Mouse (Mus musculus) duodenum, adult 2 months (tissue): Measurements from ENCODE around the gene Tnn. TPM values are rescaled to one million over a fixed set of nuclear protein-coding genes. Genes with fewer than 3 reads are reported as not detected.

Experiments used
- polyA plus RNA-seq: library from polyadenylated mRNA; depleted of rRNA; stranded (reverse); fragments of >200 nt; gene quantifications from 2 replicates; pipeline ENCODE4 v1.2.3, GENCODE M21; 2012; ENCODE audit warnings: low replicate concordance; rRNA removed

The Tnn gene
- 0.02 TPM in 1 of 2 replicates, not detected in the other for polyA plus RNA-seq

DNA sequence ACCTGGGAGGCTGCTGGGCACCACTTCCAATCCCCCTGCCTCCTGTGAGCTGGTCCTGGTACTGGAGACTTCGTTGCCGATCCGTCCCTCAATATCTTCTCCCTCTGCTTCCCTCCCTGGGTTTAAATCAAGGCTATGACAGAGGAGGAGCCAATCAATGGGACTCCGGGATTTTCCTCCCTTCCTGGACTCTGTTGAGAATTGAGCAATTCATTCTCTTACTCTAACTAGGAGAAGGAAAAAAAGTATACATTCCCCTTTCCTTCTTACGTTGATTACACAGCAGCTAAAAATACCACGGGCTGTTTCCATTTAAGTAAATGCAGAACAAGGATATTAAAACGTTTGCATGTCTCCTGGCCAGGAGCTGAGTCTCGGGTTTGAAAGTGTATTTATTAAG lies at the start of gene Tnn:
Gene Tnn (minus strand): TSS at position 101 of the 400 bp plus-strand sequence.

GRCm38 (mm10) chr1:160194529-160195336 lies 41.4 kb upstream of the Tnn start, which contains the start of gene Mrps14:
Gene Mrps14 (plus strand): TSS chr1:160195215.

GRCm38 (mm10) chr1:160044237-160045021 lies 109.0 kb downstream of the Tnn start, which contains the start of gene 4930523C07Rik:
Gene 4930523C07Rik (plus strand): TSS chr1:160044382.

Other genes with a start within 250 kb of the Tnn start
- 3.3 and 7.9 TPM in 2 replicates for gene 4930523C07Rik, start 109.2 kb downstream of the Tnn start, polyA plus RNA-seq
- gene Mrps14, start 41.6 kb upstream of the Tnn start, polyA plus RNA-seq = 8.8 and 11.0 TPM in 2 replicates
- gene Cacybp, start 59.3 kb upstream of the Tnn start, polyA plus RNA-seq = 0.76 and 2.4 TPM in 2 replicates